20 mouse cellular contexts compared by ENCODE assay signal in the genomic region with DNA sequence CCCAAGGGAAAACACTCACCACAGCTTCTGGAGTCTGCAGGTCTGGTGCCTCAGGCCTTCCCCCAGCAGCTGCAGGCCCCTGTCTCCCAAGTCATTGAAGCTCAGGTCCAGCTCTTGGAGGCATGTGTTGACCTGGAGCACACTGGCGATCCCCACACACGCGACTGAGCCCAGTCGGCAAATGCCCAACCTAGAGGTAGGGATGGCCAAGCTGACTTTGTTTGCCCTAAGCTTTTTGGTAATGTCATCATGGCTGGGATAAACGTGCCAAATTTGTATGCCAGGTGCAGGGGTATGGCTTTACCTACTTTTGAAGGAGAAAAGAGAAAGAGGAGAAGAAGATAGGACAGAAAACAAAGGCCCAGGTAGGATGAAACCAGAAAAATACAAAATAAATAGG. TPM values are rescaled to one million over a fixed set of nuclear protein-coding genes. Genes with fewer than 3 reads are reported as not detected.
"Had no signal": no experiment of that assay in that cellular context is flagged by ENCODE, and none has a peak within 500 bp of the region (broad histone marks: within the 10 kb centered on the region; RNA-seq: fewer than 3 reads in every experiment).

No protein-coding gene starts in this region.

- H3K27me3 ChIP-seq: lung, embryonic 15.5 days; megakaryocyte, embryonic 14.5 days; midbrain, embryonic 13.5 days; midbrain, embryonic 15.5 days; neural tube, embryonic 12.5 days; stomach, embryonic 15.5 days had no signal

- H3K4me3 ChIP-seq: lung, embryonic 15.5 days; megakaryocyte, embryonic 14.5 days; midbrain, embryonic 13.5 days; midbrain, embryonic 15.5 days; neural tube, embryonic 12.5 days; stomach, embryonic 15.5 days had no signal

- DNase-seq: lung, adult 2 months; lung, postnatal 14 days; lung, postnatal 36 days; right cerebral cortex, postnatal 14 days; thymus, adult 2 months; thymus, postnatal 25 days had no signal

- H3K9me3 ChIP-seq: lung, embryonic 15.5 days; midbrain, embryonic 13.5 days; midbrain, embryonic 15.5 days; neural tube, embryonic 12.5 days; stomach, embryonic 15.5 days had no signal

- H3K27ac ChIP-seq: lung, embryonic 15.5 days; macrophage; midbrain, embryonic 13.5 days; midbrain, embryonic 15.5 days; neural tube, embryonic 12.5 days; stomach, embryonic 15.5 days; stomach, postnatal 0 days had no signal

- H3K9ac ChIP-seq: lung, embryonic 15.5 days; midbrain, embryonic 13.5 days; midbrain, embryonic 15.5 days; neural tube, embryonic 12.5 days; stomach, embryonic 15.5 days had no signal

- H3K4me1 ChIP-seq: lung, embryonic 15.5 days; megakaryocyte, embryonic 14.5 days; midbrain, embryonic 13.5 days; midbrain, embryonic 15.5 days; neural tube, embryonic 12.5 days; stomach, embryonic 15.5 days had no signal

- H3K36me3 ChIP-seq: lung, embryonic 15.5 days; midbrain, embryonic 13.5 days; midbrain, embryonic 15.5 days; neural tube, embryonic 12.5 days; stomach, embryonic 15.5 days had no signal

RNA-seq across cellular contexts. Expression of gene Nlrp12, which starts 21.2 kb away (rescaled TPM):
- polyA plus RNA-seq: midbrain, embryonic 11.5 days; midbrain, embryonic 13.5 days; neural tube, embryonic 12.5 days; neural tube, embryonic 14.5 days; stomach, postnatal 0 days had no signal

RNA-seq across cellular contexts. Expression of gene AU018091, which starts 59.4 kb away (rescaled TPM):
- total RNA-seq: megakaryocyte progenitor cell, adult 5-6 weeks; midbrain, postnatal 0 days; monocyte, adult 5-6 weeks had no signal
- polyA plus RNA-seq: liver, embryonic 16.5 days; macrophage; midbrain, embryonic 13.5 days; midbrain, embryonic 15.5 days; midbrain, postnatal 0 days; neural tube, embryonic 14.5 days had no signal
